Mouse (Mus musculus): ENCODE data around the gene Cdkn2b. TPM values are rescaled to one million over a fixed set of nuclear protein-coding genes. Genes with fewer than 3 reads are reported as not detected.

Gene Cdkn2b
- polyA plus RNA-seq, 1 experiment from 2014 or later = 6.4 TPM

- H3K27me3 ChIP-seq = peaks cover 79% of the 10 kb centered on the region
- no peaks in the 10 kb centered on the region for H3K9me3 ChIP-seq (replicated peaks)
- H3K4me2 ChIP-seq (replicated peaks) = no peak overlapping the region
- no peak overlapping the region for H3K9ac ChIP-seq
- no peaks in the 10 kb centered on the region for H3K36me3 ChIP-seq
- no peak overlapping the region for H3K27ac ChIP-seq (replicated peaks)
- H3K4me3 ChIP-seq (replicated peaks) = no peak overlapping the region
- WGBS = under 1% methylated on average over 9 of the region's 9 CpGs
- H3K4me1 ChIP-seq = no peaks in the 10 kb centered on the region
- no peak for ATAC-seq (ENCODE audit: insufficient number of reproducible peaks, low FRiP score, low TSS enrichment, low read depth)
Measured at GRCm38 (mm10) chr4:89273585-89273984, 37.3 kb downstream of the Cdkn2b start.

GRCm38 (mm10) chr4:89272961-89273540 is 37.8 kb downstream of the Cdkn2b start:
- Histone ChIP-seq H3K4me3 (replicated peaks) (no peak overlapping the region), H3K4me2 (replicated peaks) (no peak overlapping the region), H3K4me1 (no peaks in the 10 kb centered on the region), H3K9me3 (replicated peaks) (no peaks in the 10 kb centered on the region), H3K27ac (replicated peaks) (no peak overlapping the region), H3K27me3 (peaks cover 74% of the 10 kb centered on the region), H3K36me3 (no peaks in the 10 kb centered on the region), H3K9ac (no peak overlapping the region)
- no peak for ATAC-seq (ENCODE audit: insufficient number of reproducible peaks, low FRiP score, low TSS enrichment, low read depth)
- WGBS = 1% methylated on average over 20 of the region's 20 CpGs

GRCm38 (mm10) chr4:89272101-89272718 is 38.6 kb downstream of the Cdkn2b start:
- 4% methylated on average over 18 of the region's 18 CpGs for WGBS
- ATAC-seq (ENCODE audit: insufficient number of reproducible peaks, low FRiP score, low TSS enrichment, low read depth) = no peak
- H3K27me3 ChIP-seq = peaks cover 66% of the 10 kb centered on the region
- no peaks in the 10 kb centered on the region for H3K9me3 ChIP-seq (replicated peaks)
- no peak overlapping the region for H3K27ac ChIP-seq (replicated peaks)
- H3K36me3 ChIP-seq = no peaks in the 10 kb centered on the region
- H3K9ac ChIP-seq = no peak overlapping the region
- no peak overlapping the region for H3K4me2 ChIP-seq (replicated peaks)
- no peak overlapping the region for H3K4me3 ChIP-seq (replicated peaks)
- H3K4me1 ChIP-seq = no peaks in the 10 kb centered on the region

- Histone ChIP-seq H3K9ac (no peak overlapping the region), H3K4me1 (no peaks in the 10 kb centered on the region), H3K4me2 (replicated peaks) (no peak overlapping the region), H3K36me3 (no peaks in the 10 kb centered on the region), H3K9me3 (replicated peaks) (no peaks in the 10 kb centered on the region), H3K27me3 (no peaks in the 10 kb centered on the region), H3K4me3 (replicated peaks) (no peak overlapping the region), H3K27ac (replicated peaks) (no peak overlapping the region)
- ATAC-seq (ENCODE audit: insufficient number of reproducible peaks, low FRiP score, low TSS enrichment, low read depth) = no peak
- WGBS = 69% methylated on average over 1 of the region's 1 CpGs
Measured at GRCm38 (mm10) chr4:89257768-89258167, 53.1 kb downstream of the Cdkn2b start.

Other genes with a start within 250 kb of the Cdkn2b start
- gene Mtap, start 173.9 kb downstream of the Cdkn2b start, polyA plus RNA-seq (2015; fragmentation: Nextera tagmentation; extraction: Ambion mirVana) = 59.0 and 64.2 TPM in 2 replicates
- not detected in 2 replicates for gene Cdkn2a, start 16.4 kb downstream of the Cdkn2b start, polyA plus RNA-seq (2015; fragmentation: Nextera tagmentation; extraction: Ambion mirVana)